Mouse (Mus musculus) stomach, postnatal 0 days (tissue): ENCODE data around the gene Ccnjl. TPM values are rescaled to one million over a fixed set of nuclear protein-coding genes. Genes with fewer than 3 reads are reported as not detected.

ENCODE experiments used
- ATAC-seq: fragments of 200-750 bp; cut with Nextera tagmentation; 2 replicates; pipeline ENCODE4 v1.8.0; 2017; ENCODE audit not compliant: low FRiP score, low TSS enrichment
- DNase-seq: peaks from one replicate; pipeline ENCODE4 v3.0.0-alpha.2; 2016; ENCODE audit warnings: low spot score
- H3K27ac ChIP-seq: fragments of 300-500 bp; sonication (generic); replicated peaks from 2 replicates; pipeline ENCODE4 v1.5.1; 2014; ENCODE audit warnings: mild to moderate bottlenecking, control low read depth
- H3K27me3 ChIP-seq: fragments of 300-500 bp; sonication (generic); 2 replicates; pipeline ENCODE4 v1.6.1; 2014; ENCODE audit warnings: low read length; ENCODE audit not compliant: control insufficient read depth, insufficient read depth
- H3K36me3 ChIP-seq: fragments of 300-500 bp; sonication (generic); 2 replicates; pipeline ENCODE4 v1.6.1; 2014; ENCODE audit warnings: low read length, mixed read lengths; ENCODE audit not compliant: control insufficient read depth, insufficient read depth
- H3K4me1 ChIP-seq: fragments of 300-500 bp; sonication (generic); replicated peaks from 2 replicates; pipeline ENCODE4 v1.6.1; 2014; ENCODE audit warnings: antibody characterized with exemption; ENCODE audit not compliant: control insufficient read depth, insufficient read depth
- H3K4me2 ChIP-seq: fragments of 300-500 bp; sonication (generic); replicated peaks from 2 replicates; pipeline ENCODE4 v1.6.1; 2014; ENCODE audit warnings: low read depth, mild to moderate bottlenecking, control low read depth, moderate library complexity
- H3K4me3 ChIP-seq: fragments of 300-500 bp; sonication (generic); 2 replicates; pipeline ENCODE4 v1.5.1; 2014; ENCODE audit warnings: low read depth, low read length, control low read depth
- H3K9ac ChIP-seq: fragments of 300-500 bp; sonication (generic); 2 replicates; pipeline ENCODE4 v1.6.1; 2014; ENCODE audit warnings: mild to moderate bottlenecking, low read length, control low read depth, mixed read lengths
- H3K9me3 ChIP-seq: fragments of 300-500 bp; sonication (generic); 2 replicates; pipeline ENCODE4 v1.6.1; 2016; ENCODE audit warnings: low read length; ENCODE audit not compliant: control insufficient read depth
- CTCF ChIP-seq: IDR thresholded peaks from 2 replicates; pipeline ENCODE4 v1.5.1; 2016; ENCODE audit warnings: antibody characterized with exemption, low read depth, mild to moderate bottlenecking, moderate library complexity
- EP300 ChIP-seq: optimal IDR thresholded peaks from 2 replicates; pipeline ENCODE3; 2016; ENCODE audit warnings: antibody characterized with exemption
- WGBS: fragments of 180-500 bp; shearing (Covaris S2); extraction: QIAGEN DNeasy Blood & Tissue Kit; methylation state at CpG from one replicate; pipeline ENCODE4 v1.1.7; 2014; 5-methylcytosine and 5-hydroxymethylcytosine counted together
- polyA plus RNA-seq: library from polyadenylated mRNA; unstranded; fragments of >200 nt; fragmentation: Nextera tagmentation; extraction: Ambion mirVana; gene quantifications from 2 replicates; pipeline ENCODE4 v1.2.1, GENCODE M21; 2015

Ccnjl gene
- polyA plus RNA-seq, 1 experiment from 2014 or later: 5.2 TPM

DNA sequence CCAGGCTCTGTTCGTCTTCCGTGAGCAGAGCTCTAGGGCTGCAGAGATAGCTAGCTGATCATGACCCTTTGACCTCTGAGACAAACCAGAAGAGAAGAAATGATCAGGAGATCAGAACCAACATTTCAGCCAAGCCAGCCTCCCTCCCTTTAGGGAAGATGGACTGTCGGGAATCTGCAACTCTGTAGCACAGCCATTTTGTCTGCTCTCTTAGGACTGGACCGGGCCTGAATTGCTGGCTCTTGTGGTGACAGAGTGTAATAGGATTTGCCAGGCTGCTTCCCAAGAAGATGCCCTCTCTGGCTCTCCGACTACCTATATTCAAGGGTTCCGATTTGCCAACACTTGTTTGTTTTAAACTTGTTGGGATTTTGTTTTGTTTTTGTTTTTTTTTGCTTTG lies 24.1 kb downstream of the Ccnjl start:
- Histone ChIP-seq H3K9ac (no peak overlapping the region), H3K27me3 (no peaks in the 10 kb centered on the region), H3K4me2 (no peak overlapping the region), H3K9me3 (no peaks in the 10 kb centered on the region), H3K4me3 (no peak overlapping the region), H3K27ac (no peak overlapping the region), H3K36me3 (no peaks in the 10 kb centered on the region), H3K4me1 (peaks cover 5% of the 10 kb centered on the region)
- TF ChIP-seq CTCF (no peak), EP300 (no peak)
- DNase-seq (no peak), ATAC-seq (no peak)
- WGBS: 88% methylated on average over 6 of the region's 6 CpGs

DNA sequence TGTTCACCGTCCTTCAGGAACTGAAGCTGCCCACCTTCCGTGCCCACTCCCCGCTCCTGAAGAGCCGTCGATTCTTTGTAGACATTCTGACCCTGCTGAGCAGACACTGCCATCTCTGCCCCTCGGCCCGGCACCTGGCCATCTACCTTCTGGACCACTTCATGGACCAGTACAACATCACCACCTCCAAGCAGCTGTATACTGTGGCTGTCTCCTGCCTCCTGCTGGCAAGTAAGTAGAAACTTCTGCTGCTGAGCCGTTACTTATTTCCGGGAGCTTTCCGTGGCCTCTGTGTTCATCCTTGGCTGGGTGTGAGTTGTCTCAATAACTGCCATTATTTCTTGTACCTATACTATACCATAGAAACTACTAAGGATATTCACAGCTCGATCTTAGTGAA lies 28.0 kb downstream of the Ccnjl start:
- Histone ChIP-seq H3K4me2 (no peak overlapping the region), H3K27me3 (no peaks in the 10 kb centered on the region), H3K9me3 (no peaks in the 10 kb centered on the region), H3K27ac (no peak overlapping the region), H3K4me3 (no peak overlapping the region), H3K4me1 (no peaks in the 10 kb centered on the region), H3K36me3 (0 out of 2 replicates have a peak, but pooled peaks cover 2% of the 10 kb centered on the region), H3K9ac (no peak overlapping the region)
- no peak for DNase-seq
- WGBS: 86% methylated on average over 11 of the region's 11 CpGs
- TF ChIP-seq EP300 (no peak), CTCF (peak; percentile 66)
- no peak for ATAC-seq

DNA sequence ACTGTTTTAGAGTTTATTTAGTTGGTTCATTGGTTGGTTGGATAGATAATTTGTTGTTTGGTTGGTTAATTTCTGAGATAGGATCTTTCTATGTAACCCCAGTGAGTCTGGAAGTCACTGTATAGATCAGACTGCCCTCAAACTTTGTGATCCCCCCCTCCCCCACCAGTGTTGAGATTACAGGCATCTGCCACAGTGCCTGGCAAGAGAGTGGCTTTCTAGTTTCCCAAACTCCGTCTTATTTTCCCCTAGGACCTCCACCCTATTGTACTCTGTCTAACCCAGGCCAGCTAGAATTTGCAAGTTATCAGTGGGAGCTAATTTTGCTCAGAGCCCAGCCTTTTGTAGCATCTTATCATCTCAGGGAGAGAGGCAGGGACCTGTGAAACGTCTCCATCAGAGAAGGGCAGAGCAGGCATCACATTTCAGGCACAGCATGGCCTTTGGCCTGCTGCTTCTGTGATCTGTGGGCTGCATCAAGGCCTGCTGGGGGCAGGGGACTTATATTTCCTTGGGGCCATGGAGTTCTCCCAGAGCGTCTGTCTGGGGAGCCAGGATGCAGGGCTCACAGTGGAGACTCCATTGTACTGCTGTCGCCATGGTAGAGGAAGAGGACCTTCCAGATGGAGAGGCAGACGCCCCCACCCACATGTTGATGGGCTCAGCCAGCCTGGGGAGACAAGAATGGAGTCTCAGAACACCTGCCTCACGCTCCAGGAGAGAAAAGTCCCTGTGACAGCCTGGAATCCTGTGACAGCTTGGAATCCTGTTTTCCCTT lies 31.1 kb downstream of the Ccnjl start:
- Histone ChIP-seq H3K27ac (no peak overlapping the region), H3K4me3 (no peak overlapping the region), H3K9ac (no peak overlapping the region), H3K4me1 (no peaks in the 10 kb centered on the region), H3K9me3 (no peaks in the 10 kb centered on the region), H3K27me3 (no peaks in the 10 kb centered on the region), H3K36me3 (0 out of 2 replicates have a peak, but pooled peaks cover 2% of the 10 kb centered on the region), H3K4me2 (no peak overlapping the region)
- ATAC-seq (no peak), DNase-seq (no peak)
- WGBS: 35% methylated on average over 6 of the region's 6 CpGs
- TF ChIP-seq CTCF (no peak), EP300 (no peak)

DNA sequence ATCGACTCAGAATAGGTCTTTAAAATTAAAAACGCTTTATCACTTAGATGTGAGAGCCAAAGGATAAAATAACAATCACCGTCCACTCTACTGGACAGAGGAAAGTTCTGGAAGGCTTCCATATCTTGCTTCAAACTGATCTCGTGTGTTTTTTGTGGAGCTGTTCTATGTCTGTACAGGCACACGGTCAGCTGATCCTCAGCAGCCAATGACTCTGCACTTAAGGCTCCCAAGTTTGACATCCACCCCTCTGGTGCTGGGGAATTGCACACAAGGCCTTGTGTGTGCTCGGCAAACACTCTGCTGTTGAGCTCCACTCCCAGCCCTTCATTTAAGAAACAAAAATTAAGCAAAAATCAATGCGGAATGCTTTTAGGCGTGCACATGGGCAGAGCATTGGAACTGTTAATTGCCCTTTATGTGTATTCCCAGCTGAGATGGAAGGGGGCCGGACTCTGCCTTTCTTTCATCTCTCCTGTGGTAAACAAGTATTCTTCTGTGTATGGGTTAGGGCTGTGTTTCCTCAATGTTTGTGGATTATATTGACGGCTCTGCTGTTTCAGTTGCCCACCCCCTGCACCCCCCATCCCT lies 35.2 kb downstream of the Ccnjl start:
- peak; percentile 53 for DNase-seq
- ATAC-seq: peak; percentile 84

DNA sequence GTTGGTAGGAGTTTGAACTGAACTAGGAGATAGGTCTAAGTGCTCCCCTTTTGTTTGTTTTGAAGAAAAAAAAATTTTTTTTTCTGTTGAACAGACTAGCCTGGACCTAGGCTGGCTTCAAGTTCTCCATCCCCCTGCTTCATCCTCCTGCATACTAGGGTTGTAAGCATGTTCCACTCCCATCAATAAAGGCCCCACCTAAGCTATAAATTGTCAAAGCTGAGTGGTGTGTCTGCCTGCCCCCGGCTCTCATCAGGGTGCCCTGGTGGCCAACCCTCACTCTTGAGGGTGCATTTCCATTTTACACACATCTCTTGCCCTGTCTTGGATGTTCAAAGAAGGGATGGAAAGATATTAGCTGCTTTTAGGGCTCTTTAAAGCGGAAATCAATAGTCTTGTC lies 36.8 kb downstream of the Ccnjl start:
- no peak overlapping the region for H3K4me2 ChIP-seq
- ATAC-seq: no peak

More for the DNA sequence above, 35.2 kb downstream of the Ccnjl start:
- Histone ChIP-seq H3K4me3 (no peak overlapping the region), H3K4me1 (no peaks in the 10 kb centered on the region), H3K4me2 (no peak overlapping the region), H3K27ac (no peak overlapping the region), H3K9me3 (no peaks in the 10 kb centered on the region), H3K36me3 (no peaks in the 10 kb centered on the region), H3K27me3 (no peaks in the 10 kb centered on the region), H3K9ac (no peak overlapping the region)
- 43% methylated on average over 10 of the region's 10 CpGs for WGBS
- no peak for TF ChIP-seq EP300
- no peak for TF ChIP-seq CTCF

DNA sequence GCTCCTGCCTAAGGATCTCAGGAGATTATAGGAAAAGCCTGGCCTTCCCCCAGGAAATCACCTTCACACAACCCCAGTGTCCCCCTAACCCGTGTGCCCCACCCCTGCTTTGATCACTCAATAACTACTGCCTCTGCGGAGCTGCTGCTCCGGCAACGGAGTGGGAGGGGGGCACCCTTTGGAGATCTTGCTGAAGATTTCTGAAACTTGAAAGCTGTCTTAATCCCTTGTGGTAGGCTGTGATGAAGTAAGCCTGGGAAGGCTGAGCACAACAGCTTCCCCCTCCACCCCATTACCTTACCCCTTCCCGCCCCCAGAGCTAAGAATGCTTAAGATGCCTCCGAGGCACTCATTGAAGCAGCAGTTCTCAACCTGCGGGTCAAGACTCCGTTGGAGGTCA lies 37.3 kb downstream of the Ccnjl start:
- TF ChIP-seq CTCF (no peak), EP300 (no peak)
- Histone ChIP-seq H3K9me3 (no peaks in the 10 kb centered on the region), H3K4me3 (no peak overlapping the region), H3K36me3 (no peaks in the 10 kb centered on the region; the same call in 1 of the 2 replicates), H3K4me1 (no peaks in the 10 kb centered on the region), H3K27ac (no peak overlapping the region), H3K4me2 (no peak overlapping the region), H3K27me3 (no peaks in the 10 kb centered on the region), H3K9ac (no peak overlapping the region)
- ATAC-seq (no peak), DNase-seq (no peak)
- 28% methylated on average over 8 of the region's 8 CpGs for WGBS

More for the DNA sequence above, 36.8 kb downstream of the Ccnjl start:
- DNase-seq: no peak
- TF ChIP-seq EP300 (no peak), CTCF (no peak)
- no peaks in the 10 kb centered on the region for H3K9me3 ChIP-seq
- WGBS: 57% methylated on average over 2 of the region's 2 CpGs
- H3K27ac ChIP-seq: no peak overlapping the region
- H3K9ac ChIP-seq: no peak overlapping the region
- no peak overlapping the region for H3K4me3 ChIP-seq
- H3K4me1 ChIP-seq: no peaks in the 10 kb centered on the region
- no peaks in the 10 kb centered on the region; the same call in 1 of the 2 replicates for H3K36me3 ChIP-seq
- H3K27me3 ChIP-seq: no peaks in the 10 kb centered on the region
